Mouse (Mus musculus) heart, embryonic 13.5 days (tissue): ENCODE measurements around the gene Adipoq. TPM values are rescaled to one million over a fixed set of nuclear protein-coding genes. Genes with fewer than 3 reads are reported as not detected.

Experiments used
- ATAC-seq: fragments of 200-750 bp; cut with Nextera tagmentation; 2 replicates; pipeline ENCODE4 v1.8.0; 2017; ENCODE audit warnings: moderate TSS enrichment; ENCODE audit not compliant: insufficient number of reproducible peaks, low FRiP score, low TSS enrichment; ENCODE audit errors: extremely low read depth
- H3K27ac ChIP-seq: fragments of 300-500 bp; sonication (generic); replicated peaks from 2 replicates; pipeline ENCODE4 v1.5.1; 2015; ENCODE audit warnings: moderate library complexity, mild to moderate bottlenecking, inconsistent platforms
- H3K27me3 ChIP-seq: fragments of 300-500 bp; sonication (generic); replicated peaks from 2 replicates; pipeline ENCODE4 v1.6.1; 2015; ENCODE audit warnings: mild to moderate bottlenecking, inconsistent platforms
- H3K36me3 ChIP-seq: fragments of 300-500 bp; sonication (generic); 2 replicates; pipeline ENCODE4 v1.6.1; 2015; ENCODE audit warnings: mild to moderate bottlenecking, inconsistent platforms
- H3K4me1 ChIP-seq: fragments of 300-500 bp; sonication (generic); 2 replicates; pipeline ENCODE4 v1.6.1; 2015; ENCODE audit warnings: inconsistent platforms
- H3K4me2 ChIP-seq: fragments of 300-500 bp; sonication (generic); 2 replicates; pipeline ENCODE4 v1.6.1; 2015; ENCODE audit warnings: inconsistent platforms, mild to moderate bottlenecking, moderate library complexity
- H3K4me3 ChIP-seq: fragments of 300-500 bp; sonication (generic); 2 replicates; pipeline ENCODE4 v1.5.1; 2015; ENCODE audit warnings: moderate library complexity, mild to moderate bottlenecking, inconsistent platforms
- H3K9ac ChIP-seq: fragments of 300-500 bp; sonication (generic); 2 replicates; pipeline ENCODE4 v1.6.1; 2015; ENCODE audit warnings: inconsistent platforms, mild to moderate bottlenecking, moderate library complexity
- H3K9me3 ChIP-seq: fragments of 300-500 bp; sonication (generic); 2 replicates; pipeline ENCODE4 v1.6.1; 2016; ENCODE audit warnings: inconsistent platforms
- WGBS: fragments of 180-500 bp; shearing (Covaris S2); methylation state at CpG from one replicate; pipeline ENCODE4 v1.1.7; 2015; ENCODE audit warnings: mixed read lengths; 5-methylcytosine and 5-hydroxymethylcytosine counted together
- microRNA-seq: library from miRNA; unstranded; fragments of <30 nt; microRNA quantifications from one replicate; pipeline ENCODE4, GENCODE M21; 2016
- polyA plus RNA-seq: library from polyadenylated mRNA; unstranded; fragments of >200 nt; fragmentation: Nextera tagmentation; extraction: Ambion mirVana; gene quantifications from 2 replicates; pipeline ENCODE4 v1.2.1, GENCODE M21; 2015

Gene Adipoq
- polyA plus RNA-seq, 1 experiment from 2014 or later = 0.15 TPM

DNA sequence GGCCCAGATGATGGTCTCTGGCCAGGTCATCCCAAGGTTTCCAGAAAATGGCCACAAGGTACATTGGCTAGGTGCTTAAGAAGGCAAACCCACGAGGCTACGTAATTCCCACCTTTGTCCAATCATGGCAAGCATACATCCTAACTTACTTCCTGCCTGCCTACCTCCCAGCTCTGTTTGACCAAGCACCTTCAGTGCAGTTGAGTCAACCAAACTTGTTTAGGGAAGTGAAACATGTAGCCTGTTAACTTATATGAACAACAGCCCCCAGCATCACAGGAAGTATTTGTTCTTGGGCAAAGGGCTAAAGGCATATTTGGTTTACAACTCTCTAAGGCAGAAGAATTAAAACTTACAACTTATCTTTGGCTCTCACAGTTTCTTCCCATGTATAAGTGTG, 39.5 kb downstream of the Adipoq start:
- Histone ChIP-seq H3K9ac (no peak overlapping the region), H3K4me1 (0 out of 2 replicates have a peak, but pooled peaks cover 2% of the 10 kb centered on the region), H3K27ac (no peak overlapping the region), H3K27me3 (no peaks in the 10 kb centered on the region), H3K9me3 (0 out of 2 replicates have a peak, but pooled peaks cover 4% of the 10 kb centered on the region), H3K36me3 (no peaks in the 10 kb centered on the region), H3K4me2 (no peak overlapping the region), H3K4me3 (no peak overlapping the region)
- ATAC-seq = no peak
- WGBS = 86% methylated on average over 2 of the region's 2 CpGs

DNA sequence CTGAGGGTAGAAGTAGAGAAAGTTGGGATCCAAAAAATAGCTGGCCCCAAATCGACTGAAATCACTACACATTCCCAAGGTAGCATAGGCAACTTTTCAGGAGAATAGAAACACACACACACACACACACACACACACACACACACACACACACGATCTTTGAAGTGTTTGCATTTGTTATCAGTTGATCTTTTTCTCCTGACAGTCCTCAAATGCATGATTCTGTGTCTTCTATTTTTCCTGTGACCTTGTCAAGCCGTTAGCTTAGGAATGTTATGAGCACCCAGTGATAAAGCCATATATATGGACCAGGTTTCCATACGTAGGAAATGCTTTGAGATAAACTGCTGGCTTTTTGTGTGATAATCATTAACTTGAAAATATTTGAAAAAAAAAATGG, 40.1 kb downstream of the Adipoq start:
- Histone ChIP-seq H3K27me3 (no peaks in the 10 kb centered on the region), H3K4me3 (no peak overlapping the region), H3K4me2 (no peak overlapping the region), H3K27ac (no peak overlapping the region), H3K4me1 (0 out of 2 replicates have a peak, but pooled peaks cover 2% of the 10 kb centered on the region), H3K9me3 (0 out of 2 replicates have a peak, but pooled peaks cover 4% of the 10 kb centered on the region), H3K9ac (no peak overlapping the region), H3K36me3 (no peaks in the 10 kb centered on the region)
- ATAC-seq = no peak
- WGBS = 48% methylated on average over 4 of the region's 4 CpGs

DNA sequence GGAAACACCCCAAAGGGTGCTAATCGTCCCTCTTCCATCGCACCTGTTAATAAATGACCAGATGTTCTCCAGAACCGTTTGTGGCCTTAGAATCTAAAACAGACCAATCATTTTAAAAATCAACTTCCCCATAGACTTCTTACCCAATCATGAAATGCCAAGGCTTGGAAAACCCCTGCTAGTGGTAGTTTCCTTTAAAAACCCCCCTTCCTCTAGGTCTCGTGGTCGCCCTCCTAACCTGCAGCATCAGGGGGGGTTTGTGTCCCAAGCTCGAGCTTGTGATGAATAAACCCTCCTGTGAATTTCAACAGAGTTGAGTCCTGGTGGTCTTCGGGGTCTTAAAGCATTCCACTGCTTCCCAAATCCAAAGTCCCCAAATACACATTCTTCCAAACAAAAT, 41.6 kb downstream of the Adipoq start:
- 0 out of 2 replicates have a peak, but pooled peaks cover 2% of the 10 kb centered on the region for H3K4me1 ChIP-seq
- ATAC-seq = no peak
- H3K27ac ChIP-seq = no peak overlapping the region
- H3K9me3 ChIP-seq = 0 out of 2 replicates have a peak, but pooled peaks cover 4% of the 10 kb centered on the region
- WGBS = 61% methylated on average over 7 of the region's 7 CpGs
- H3K27me3 ChIP-seq = no peaks in the 10 kb centered on the region
- H3K4me2 ChIP-seq = no peak overlapping the region
- H3K36me3 ChIP-seq = no peaks in the 10 kb centered on the region
- H3K4me3 ChIP-seq = no peak overlapping the region
- no peak overlapping the region for H3K9ac ChIP-seq

DNA sequence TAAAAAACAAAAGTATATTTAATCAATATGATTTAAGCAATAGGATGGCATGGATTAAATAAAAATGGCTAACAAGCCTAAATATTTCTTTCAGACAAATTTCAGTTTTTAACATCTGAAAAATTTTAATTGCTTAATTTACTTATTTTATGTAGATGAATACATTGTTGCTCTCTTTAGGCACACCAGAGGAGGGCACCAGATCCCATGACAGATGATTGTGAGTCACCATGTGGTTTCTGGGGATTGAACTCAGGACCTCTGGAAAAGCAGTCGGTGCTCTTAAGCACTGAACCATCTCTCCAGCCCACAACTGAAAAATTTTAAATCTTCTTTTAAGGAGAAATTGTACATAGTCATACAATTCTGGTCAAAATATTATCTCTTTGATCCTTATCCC, 43.3 kb downstream of the Adipoq start:
- Histone ChIP-seq H3K27me3 (no peaks in the 10 kb centered on the region), H3K27ac (no peak overlapping the region), H3K4me2 (no peak overlapping the region), H3K9me3 (0 out of 2 replicates have a peak, but pooled peaks cover 4% of the 10 kb centered on the region), H3K4me1 (0 out of 2 replicates have a peak, but pooled peaks cover 2% of the 10 kb centered on the region), H3K36me3 (no peaks in the 10 kb centered on the region), H3K4me3 (no peak overlapping the region), H3K9ac (no peak overlapping the region)
- ATAC-seq = no peak
- 73% methylated on average over 1 of the region's 1 CpGs for WGBS

DNA sequence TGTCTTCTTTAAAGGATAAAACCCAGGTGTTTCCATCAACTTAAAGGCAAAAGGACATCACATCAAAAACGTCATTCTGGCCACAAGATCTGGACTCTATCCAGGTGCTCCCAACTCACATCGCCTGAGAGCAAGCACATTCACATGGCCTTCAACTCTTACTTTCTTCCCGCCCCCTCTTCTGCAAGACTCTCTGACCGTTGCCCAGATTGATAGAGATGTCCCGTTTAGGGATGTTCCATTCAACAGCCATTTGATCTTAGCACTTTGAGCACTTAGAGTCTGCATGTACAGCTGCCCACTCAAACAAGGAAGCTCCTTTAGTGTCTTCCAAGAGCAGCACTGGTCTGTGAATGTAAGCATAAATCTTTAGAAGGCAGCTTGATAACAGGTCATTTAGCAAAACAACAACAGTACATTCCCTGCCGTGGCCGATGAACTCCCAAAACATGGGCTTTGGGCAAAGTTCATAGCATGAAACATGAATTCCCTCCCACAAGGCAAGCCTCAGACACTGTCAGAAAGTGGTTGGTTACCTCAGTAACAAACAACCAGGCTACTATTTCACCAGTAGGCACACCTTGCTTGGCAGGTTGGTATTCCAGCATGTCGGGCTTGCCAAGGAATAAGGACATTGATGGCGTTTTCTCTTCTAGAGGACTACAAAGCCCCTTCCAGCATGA, 45.4 kb downstream of the Adipoq start:
- no peak for ATAC-seq
- 72% methylated on average over 9 of the region's 9 CpGs for WGBS
- no peaks in the 10 kb centered on the region for H3K27me3 ChIP-seq

DNA sequence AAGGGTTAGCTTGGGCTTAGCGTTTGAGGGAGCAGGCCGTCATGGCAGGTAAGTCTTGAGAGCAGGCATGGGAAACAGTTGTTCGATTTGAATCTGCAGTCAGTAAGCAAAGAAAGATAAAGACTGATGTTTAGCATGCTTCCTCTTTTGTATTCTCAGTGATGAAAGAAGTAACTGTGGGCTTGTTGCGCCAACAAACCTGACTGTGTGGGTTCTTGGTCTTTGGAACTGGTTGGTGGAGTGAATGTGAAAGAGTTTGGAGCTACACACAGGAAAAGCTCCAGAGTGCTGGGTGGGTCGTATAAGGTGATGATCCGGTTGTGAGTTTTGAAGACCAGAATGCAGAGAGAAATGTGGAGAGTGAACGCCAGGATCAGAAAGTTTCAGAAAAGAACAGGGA, 49.3 kb downstream of the Adipoq start:
- Histone ChIP-seq H3K36me3 (no peaks in the 10 kb centered on the region), H3K27ac (no peak overlapping the region), H3K4me2 (no peak overlapping the region)

More for the DNA sequence above, 45.4 kb downstream of the Adipoq start:
- 0 out of 2 replicates have a peak, but pooled peaks cover 4% of the 10 kb centered on the region for H3K9me3 ChIP-seq
- no peak overlapping the region for H3K4me3 ChIP-seq
- H3K4me2 ChIP-seq = no peak overlapping the region
- H3K9ac ChIP-seq = no peak overlapping the region
- no peaks in the 10 kb centered on the region for H3K36me3 ChIP-seq
- H3K4me1 ChIP-seq = 0 out of 2 replicates have a peak, but pooled peaks cover 2% of the 10 kb centered on the region
- no peak overlapping the region for H3K27ac ChIP-seq

DNA sequence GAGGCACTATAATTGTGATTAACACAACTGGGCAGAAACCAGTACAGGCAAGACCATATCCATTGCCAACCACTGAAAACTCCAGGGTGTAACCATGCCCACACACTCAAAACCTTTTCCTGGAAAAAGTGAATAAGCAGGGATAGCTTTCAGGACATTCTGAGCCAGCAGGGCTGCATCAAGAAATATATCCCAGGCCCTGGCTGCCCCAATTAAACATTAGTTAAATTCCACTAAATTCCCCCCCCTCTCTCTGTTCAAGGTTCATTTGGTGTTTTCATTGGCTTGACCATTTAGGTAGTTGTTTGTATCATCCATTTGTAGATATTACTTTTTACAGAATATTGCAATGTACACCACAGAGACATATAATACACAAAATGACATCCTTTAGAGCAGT, 50.0 kb downstream of the Adipoq start:
- no peak overlapping the region for H3K9ac ChIP-seq
- no peak overlapping the region for H3K4me3 ChIP-seq
- H3K9me3 ChIP-seq = no peaks in the 10 kb centered on the region
- H3K4me1 ChIP-seq = no peaks in the 10 kb centered on the region
- H3K27ac ChIP-seq = no peak overlapping the region
- no peak overlapping the region for H3K4me2 ChIP-seq
- no peaks in the 10 kb centered on the region for H3K27me3 ChIP-seq
- ATAC-seq = no peak
- no peaks in the 10 kb centered on the region for H3K36me3 ChIP-seq

More for the DNA sequence above, 49.3 kb downstream of the Adipoq start:
- no peaks in the 10 kb centered on the region for H3K4me1 ChIP-seq
- H3K4me3 ChIP-seq = no peak overlapping the region
- H3K9ac ChIP-seq = no peak overlapping the region
- H3K27me3 ChIP-seq = no peaks in the 10 kb centered on the region
- WGBS = 80% methylated on average over 7 of the region's 7 CpGs
- ATAC-seq = no peak
- no peaks in the 10 kb centered on the region for H3K9me3 ChIP-seq

DNA sequence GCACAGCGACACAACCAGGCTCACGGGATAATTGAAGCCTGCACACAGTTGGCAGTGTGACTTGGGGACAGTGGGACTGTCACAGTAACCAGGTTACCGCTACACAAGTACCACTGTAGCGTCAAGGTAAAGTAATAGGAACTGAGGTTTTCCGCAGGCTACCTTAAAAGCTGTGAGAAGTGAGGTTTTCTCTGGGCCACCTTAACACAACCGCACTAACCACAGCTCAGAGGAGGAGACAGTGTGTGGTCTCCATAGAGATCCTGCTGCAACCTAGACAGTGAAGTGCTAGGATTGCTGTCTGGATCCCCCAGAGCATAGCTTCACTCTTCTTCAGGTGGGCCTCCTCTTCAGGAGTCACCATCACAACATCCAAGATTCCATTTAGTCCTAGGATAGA, 50.5 kb downstream of the Adipoq start:
- Histone ChIP-seq H3K36me3 (no peaks in the 10 kb centered on the region), H3K27ac (no peak overlapping the region), H3K9me3 (no peaks in the 10 kb centered on the region), H3K27me3 (no peaks in the 10 kb centered on the region), H3K4me1 (no peaks in the 10 kb centered on the region), H3K9ac (no peak overlapping the region), H3K4me2 (no peak overlapping the region), H3K4me3 (no peak overlapping the region)
- WGBS = 88% methylated on average over 6 of the region's 6 CpGs
- ATAC-seq = no peak

DNA sequence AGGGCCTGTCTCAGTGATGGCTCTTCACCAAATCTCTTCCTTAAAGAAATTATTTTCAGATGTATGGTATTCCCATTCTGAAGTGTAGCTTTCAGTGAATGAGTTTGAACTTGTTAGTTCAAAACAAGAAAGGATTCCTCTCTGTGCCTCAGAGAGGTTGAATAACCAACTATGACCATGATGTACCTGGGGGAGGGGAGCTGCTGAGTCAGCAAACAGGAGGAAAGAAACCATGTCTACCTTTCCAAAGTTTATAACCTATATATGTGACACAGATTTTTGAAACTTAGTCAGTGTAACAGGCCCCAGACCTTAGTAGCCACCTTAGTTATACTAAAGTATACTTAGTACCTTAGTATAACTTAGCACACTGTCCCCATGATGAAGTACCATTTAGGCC, 55.2 kb downstream of the Adipoq start:
- no peaks in the 10 kb centered on the region for H3K36me3 ChIP-seq
- no peaks in the 10 kb centered on the region for H3K27me3 ChIP-seq
- no peak overlapping the region for H3K4me2 ChIP-seq
- no peak overlapping the region for H3K9ac ChIP-seq
- no peak overlapping the region for H3K27ac ChIP-seq
- no peak for ATAC-seq
- H3K4me1 ChIP-seq = no peaks in the 10 kb centered on the region
- no peaks in the 10 kb centered on the region for H3K9me3 ChIP-seq
- H3K4me3 ChIP-seq = no peak overlapping the region

Small RNAs within 50 kb of the gene (microRNA-seq; reads per million reads assigned to microRNA genes)
- gene Gm49346 = not detected

Other genes starting within 250 kb of the Adipoq start
- gene Fetub, start 228.2 kb upstream of the Adipoq start, polyA plus RNA-seq = 0.10 TPM in 1 of 2 replicates, not detected in the other
- not detected in 2 replicates for gene Hrg, start 195.5 kb upstream of the Adipoq start, polyA plus RNA-seq
- gene Kng2, start 117.1 kb upstream of the Adipoq start, polyA plus RNA-seq = not detected in 2 replicates
- 0.94 and 8.3 TPM in 2 replicates for gene Kng1, start 88.7 kb upstream of the Adipoq start, polyA plus RNA-seq
- gene Eif4a2, start 39.1 kb upstream of the Adipoq start, polyA plus RNA-seq = 147 and 163 TPM in 2 replicates
- gene Rfc4, start 18.8 kb upstream of the Adipoq start, polyA plus RNA-seq = 93.0 and 96.8 TPM in 2 replicates
- 15.9 and 18.1 TPM in 2 replicates for gene St6gal1, start 78.2 kb downstream of the Adipoq start, polyA plus RNA-seq